Mouse (Mus musculus): ENCODE results near the gene Mprip.
"Not testable (repeated sequence)": the region's sequence is repeated elsewhere in the genome, so short reads cannot be mapped to it uniquely, and the experiment has no call there.

Mprip gene

GRCm38 (mm10) chr11:59653547-59653946 is 7.6 kb upstream of the Mprip start:
- DNase-seq (ENCODE audit: low spot score in 2 of 2), result no peak

DNA sequence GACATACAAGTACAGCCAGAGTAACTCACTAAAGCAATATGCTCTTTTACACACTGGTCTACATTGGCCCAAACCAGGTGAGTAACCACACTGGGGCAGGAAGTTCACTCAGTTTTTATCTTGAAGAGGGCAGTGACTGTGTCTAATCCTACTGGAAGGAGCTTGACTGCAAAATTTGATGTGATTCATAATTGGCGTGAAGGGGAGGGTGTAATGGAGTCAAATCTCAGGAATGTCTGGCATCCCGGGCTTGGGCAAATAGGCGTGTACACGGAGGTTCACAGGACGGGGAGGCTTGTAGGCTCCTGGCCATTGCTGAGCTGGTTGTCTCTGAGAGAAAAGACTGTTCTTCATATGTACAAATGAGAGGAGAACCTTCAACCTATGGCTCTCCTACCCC is 5.8 kb upstream of the Mprip start:
- DNase-seq (ENCODE audit: low spot score in 2 of 2), result peak; percentile 38 to 57

DNA sequence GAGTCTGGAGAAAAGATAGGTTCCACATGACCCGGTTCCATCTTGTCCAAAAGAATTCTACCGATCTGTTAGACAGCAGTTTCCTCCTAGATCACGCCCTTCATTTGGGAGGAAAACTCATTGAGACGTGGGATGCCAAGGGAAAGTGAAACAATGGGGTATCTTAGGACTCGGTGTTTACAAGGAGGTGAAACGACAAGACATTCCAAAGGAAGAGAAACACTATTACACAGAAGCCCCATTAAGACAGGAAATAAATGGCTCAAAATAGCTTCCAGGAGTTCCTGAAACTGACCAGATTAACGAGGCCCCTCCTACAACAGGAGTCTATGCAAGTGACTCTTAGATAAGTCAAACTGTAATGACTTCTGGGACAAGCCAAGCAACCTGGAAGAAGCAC is 5.1 kb upstream of the Mprip start:
- DNase-seq (ENCODE audit: low spot score in 2 of 2), result no peak

GRCm38 (mm10) chr11:59661601-59662248 is 620 bp downstream of the Mprip start:
- peak in 1 of 2 experiments; percentile 24 for DNase-seq (ENCODE audit: low spot score in 2 of 2)

GRCm38 (mm10) chr11:59662249-59662788 is 1.2 kb downstream of the Mprip start:
- DNase-seq (ENCODE audit: low spot score in 2 of 2), result peak; percentile 89 to 97

DNA sequence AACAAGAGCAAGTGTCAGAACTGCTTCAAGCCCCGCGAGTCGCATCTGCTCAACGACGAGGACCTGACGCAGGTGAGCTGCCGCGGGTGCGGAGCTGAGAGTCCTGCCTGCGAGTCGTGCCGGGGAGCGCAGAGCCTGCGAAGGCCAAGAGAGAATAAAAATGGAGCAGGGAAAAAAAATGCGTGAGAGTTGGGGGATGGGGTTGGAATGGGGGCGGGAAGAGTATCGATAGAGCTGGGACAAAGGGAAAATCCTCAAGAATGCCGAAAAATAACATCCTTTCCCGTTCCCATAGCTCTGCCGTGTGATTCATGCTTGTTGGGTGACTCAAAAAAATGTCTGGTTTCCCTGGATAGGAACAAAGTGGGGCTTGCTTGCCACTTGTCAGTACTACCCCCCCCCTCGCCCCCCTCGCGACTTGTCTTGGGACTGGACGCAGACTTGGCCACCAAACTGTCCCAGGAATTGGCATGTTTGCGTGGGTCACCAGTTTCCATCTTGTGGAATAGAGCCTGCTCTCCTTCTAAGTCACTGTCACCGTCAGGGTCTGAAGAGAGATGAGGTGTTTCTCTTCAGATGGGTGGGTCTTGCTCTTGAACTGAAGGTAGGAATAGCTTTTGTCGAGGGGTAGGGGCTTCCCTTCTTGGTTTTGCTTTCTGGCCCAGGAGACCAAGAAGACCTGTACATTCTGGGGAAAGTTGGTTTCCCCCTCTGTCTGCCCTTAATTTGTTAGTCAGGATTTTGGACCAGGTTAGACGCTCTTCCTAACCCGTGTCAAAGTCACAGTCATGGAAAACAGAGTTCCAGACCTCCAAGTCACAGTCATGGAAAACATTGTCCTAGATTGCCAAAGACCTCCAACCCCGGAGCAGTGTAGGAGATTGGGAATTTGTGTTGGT is 2.0 kb downstream of the Mprip start:
- DNase-seq (ENCODE audit: low spot score in 2 of 2), result no peak

DNA sequence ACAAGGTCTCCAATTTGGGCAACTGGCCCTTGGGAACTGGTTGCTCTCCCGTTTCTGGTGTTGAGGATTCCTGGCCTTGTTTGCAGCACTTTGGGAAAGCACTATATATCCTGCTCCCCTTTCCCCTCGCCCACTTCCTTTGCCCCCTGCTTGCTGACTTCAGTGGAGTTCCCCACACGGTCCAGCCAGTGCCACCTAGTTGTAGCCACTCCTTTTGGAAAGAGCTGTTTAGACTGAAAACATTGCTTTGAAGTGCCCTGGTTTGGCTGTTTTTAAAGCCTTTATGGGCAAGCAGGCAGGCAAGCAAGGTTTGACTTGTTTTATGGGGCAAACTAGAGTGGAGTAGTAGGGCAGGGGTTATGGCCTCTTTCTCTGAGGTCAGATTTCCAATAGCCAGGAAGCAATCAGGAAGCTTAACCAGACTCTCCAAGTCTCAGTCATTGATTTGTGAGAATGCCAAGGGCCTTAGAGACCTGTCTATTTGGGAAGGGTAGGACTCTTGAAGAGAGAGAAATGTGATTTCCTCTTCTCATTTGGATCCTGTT is 2.7 kb downstream of the Mprip start:
- no peak for DNase-seq (ENCODE audit: low spot score in 2 of 2)

GRCm38 (mm10) chr11:59664818-59665217 is 3.7 kb downstream of the Mprip start:
- peak in 1 of 2 experiments; percentile 31 for DNase-seq (ENCODE audit: low spot score in 2 of 2)

GRCm38 (mm10) chr11:59671049-59671693 is 10.1 kb downstream of the Mprip start:
- DNase-seq (ENCODE audit: low spot score in 2 of 2), result no peak

DNA sequence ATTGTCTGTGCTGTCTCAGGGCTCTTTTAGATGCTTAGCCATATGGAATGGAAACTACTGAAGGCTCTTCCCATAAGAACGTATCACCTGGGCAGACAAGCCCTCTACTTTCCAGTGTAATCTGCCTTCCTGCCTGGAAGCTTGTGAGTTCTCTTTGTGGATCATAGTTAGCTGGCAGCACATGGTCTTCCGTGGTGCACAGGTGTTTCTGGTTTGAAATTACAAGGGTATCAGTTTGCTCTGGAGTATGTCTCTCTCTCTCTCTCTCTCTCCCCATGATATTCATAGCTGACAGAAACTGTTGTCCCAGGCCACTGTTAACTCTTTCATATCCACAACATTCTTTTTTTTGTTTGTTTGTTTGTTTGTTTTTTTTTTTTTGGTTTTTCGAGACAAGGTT is 12.9 kb downstream of the Mprip start:
- DNase-seq (ENCODE audit: low spot score in 2 of 2), result no peak

DNA sequence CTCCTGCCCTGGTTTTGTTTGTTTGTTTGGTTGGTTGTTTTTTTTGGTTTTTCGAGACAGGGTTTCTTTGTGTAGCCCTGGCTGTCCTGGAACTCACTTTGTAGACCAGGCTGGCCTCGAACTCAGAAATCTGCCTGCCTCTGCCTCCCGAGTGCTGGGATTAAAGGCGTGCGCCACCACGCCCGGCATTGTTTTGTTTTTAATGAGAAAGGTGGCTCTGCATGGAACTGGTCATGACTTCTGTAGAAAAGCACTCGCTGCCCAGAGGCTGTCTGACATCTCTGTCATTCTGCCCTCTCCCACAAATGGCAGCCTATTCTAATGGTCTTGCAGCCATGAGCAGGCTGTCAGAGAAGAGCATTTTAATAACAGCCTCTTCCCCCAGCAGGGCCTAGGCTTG is 13.6 kb downstream of the Mprip start:
- DNase-seq (ENCODE audit: low spot score in 2 of 2), result not testable (repeated sequence)

DNA sequence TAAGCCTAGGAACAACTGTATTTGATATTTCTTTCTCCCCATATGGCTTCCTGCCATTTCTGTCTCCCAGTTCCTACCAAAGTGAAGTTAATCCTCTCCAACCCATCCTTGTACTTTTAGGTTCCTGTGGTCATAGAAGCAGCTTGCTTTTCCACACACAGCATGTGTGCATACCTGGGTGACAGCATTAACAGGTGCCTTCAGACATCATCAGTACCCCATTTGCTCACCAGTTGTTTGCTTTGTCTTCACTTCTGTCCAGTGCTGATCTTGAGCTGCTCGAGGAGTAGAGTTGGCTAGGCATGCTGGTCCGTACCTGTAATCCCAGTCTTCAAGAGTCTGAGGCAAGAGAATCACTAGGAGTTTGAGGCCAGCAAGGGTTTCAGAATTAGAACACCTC is 16.7 kb downstream of the Mprip start:
- DNase-seq (ENCODE audit: low spot score in 2 of 2), result no peak

DNA sequence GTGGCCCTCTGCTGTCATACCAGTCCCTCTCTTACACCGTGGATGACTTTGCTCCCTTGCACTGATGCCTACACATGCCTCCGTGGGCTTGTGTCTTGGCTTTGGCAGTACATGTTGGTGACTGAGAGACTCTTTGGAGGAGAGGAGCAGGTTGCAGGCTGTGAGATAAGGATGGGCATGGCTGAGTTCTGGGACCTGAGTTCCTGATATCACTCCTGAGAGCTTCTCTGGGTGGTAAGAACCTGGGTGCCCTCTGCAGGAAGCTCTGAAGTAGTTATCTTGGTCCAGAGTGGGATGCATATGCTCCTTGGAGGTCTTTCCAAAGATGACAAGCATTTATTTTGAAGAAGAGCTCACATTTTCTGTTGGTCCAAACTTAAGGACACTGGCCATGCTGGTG is 17.6 kb downstream of the Mprip start:
- no peak for DNase-seq (ENCODE audit: low spot score in 2 of 2)

- DNase-seq (ENCODE audit: low spot score in 2 of 2), result no peak
These were observed 19.0 kb downstream of the Mprip start for GRCm38 (mm10) chr11:59680111-59680510.

- DNase-seq (ENCODE audit: low spot score in 2 of 2), result no peak
These were observed 23.9 kb downstream of the Mprip start for GRCm38 (mm10) chr11:59684956-59685355.

DNA sequence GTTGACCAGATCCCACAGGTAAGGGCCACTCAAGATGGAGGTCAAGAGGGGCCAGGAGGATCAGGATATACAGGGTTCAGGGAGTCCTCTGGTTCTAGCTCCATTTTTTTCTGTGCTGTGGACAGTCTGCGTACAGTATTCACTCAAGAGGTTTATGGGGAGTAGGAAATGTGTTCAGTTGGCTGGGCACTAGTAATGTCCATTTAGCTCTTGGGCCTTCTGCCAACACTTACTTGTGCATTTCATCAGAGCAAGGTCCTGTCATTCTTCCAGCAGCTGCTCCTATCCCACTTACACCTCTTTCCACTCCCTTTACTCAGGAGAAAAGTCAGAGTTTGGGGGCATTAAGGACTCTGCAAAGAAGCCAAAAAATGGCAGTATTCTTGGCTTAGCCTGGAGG is 33.4 kb downstream of the Mprip start:
- peak in 1 of 2 experiments; percentile 27 for DNase-seq (ENCODE audit: low spot score in 2 of 2)

DNA sequence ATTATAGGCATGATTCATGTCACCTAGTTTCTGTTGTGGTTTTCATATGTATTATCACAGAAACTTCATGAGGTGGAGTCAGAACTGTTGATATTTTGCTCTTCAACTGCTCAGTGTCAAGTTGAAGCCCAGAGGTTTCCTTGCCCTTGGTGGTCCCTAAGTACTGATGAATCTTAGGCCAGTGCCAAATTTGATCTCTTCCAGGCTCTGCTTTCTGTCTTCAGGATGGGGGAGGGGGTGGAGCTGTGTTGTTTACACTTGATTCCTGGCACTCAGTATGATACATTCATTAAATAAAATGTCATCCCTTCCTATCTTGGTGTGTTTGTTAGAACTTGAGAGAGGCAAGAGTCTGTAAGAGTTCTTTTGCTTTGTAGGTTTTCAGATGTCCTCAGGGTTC is 34.4 kb downstream of the Mprip start:
- DNase-seq (ENCODE audit: low spot score in 2 of 2), result no peak

GRCm38 (mm10) chr11:59697572-59697971 is 36.5 kb downstream of the Mprip start:
- DNase-seq (ENCODE audit: low spot score in 2 of 2), result no peak

DNA sequence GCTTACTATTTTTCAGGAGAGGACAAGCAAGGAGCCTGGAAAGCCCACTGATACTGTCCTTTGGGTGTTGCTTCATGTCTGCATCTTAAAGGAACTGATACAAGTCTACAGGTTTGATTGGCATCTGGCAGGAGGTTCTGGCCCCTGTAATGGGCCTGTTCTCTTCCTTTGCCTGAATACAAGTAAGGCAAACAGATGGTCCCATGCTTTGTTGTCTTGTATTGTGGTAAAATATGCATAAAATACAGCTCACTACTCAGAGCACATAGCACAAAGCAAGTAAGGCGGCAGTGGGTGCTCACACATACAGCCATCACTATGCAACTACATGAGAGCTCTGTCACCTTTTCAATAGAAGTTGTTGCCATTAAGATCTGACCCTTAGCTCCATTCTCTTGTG is 39.7 kb downstream of the Mprip start:
- DNase-seq (ENCODE audit: low spot score in 2 of 2), result no peak

GRCm38 (mm10) chr11:59705113-59705512 is 44.0 kb downstream of the Mprip start:
- no peak for DNase-seq (ENCODE audit: low spot score in 2 of 2)

GRCm38 (mm10) chr11:59707481-59707880 is 46.4 kb downstream of the Mprip start:
- DNase-seq (ENCODE audit: low spot score in 2 of 2), result no peak

Data from urinary bladder, postnatal 36 days (tissue).